Mouse (Mus musculus) myocyte (in vitro differentiated cells): Measurements from ENCODE around the gene Mapkapk5. TPM values are rescaled to one million over a fixed set of nuclear protein-coding genes. Genes with fewer than 3 reads are reported as not detected.

ENCODE experiments used
- H3K27me3 ChIP-seq: one replicate; pipeline ENCODE4 v1.6.1; 2011; ENCODE audit not compliant: control insufficient read depth, insufficient read depth, insufficient read length
- H3K36me3 ChIP-seq: one replicate; pipeline ENCODE4 v1.6.1; 2011; ENCODE audit not compliant: control insufficient read depth, insufficient read depth
- H3K4me2 ChIP-seq: one replicate; pipeline ENCODE4 v1.6.1; 2011; ENCODE audit warnings: low read depth, control low read depth
- H3K4me3 ChIP-seq: one replicate; pipeline ENCODE4 v1.5.1; 2011; ENCODE audit warnings: mild to moderate bottlenecking, control low read depth, moderate library complexity
- H3K79me2 ChIP-seq: one replicate; pipeline ENCODE4 v1.6.1; 2011; ENCODE audit not compliant: control insufficient read depth, insufficient read depth
- H3ac ChIP-seq: one replicate; pipeline ENCODE4 v1.6.1; 2011; ENCODE audit not compliant: control insufficient read depth, insufficient read length
- CEBPB ChIP-seq: IDR thresholded peaks from 2 replicates; pipeline ENCODE4 v1.6.1; 2011; ENCODE audit warnings: mild to moderate bottlenecking, moderate library complexity; ENCODE audit not compliant: poor library complexity, insufficient read depth, severe bottlenecking
- E2F4 ChIP-seq: IDR thresholded peaks from one replicate; pipeline ENCODE4 v1.6.1; 2011; ENCODE audit warnings: mild to moderate bottlenecking, control low read depth, moderate library complexity; ENCODE audit not compliant: insufficient read depth
- MAX ChIP-seq: IDR thresholded peaks from one replicate; pipeline ENCODE4 v1.6.1; 2011; ENCODE audit warnings: low read depth, mild to moderate bottlenecking, control low read depth
- MYOD1 ChIP-seq, 3 experiments: IDR thresholded peaks; one replicate each; pipeline ENCODE4 v1.6.1; 2011; ENCODE audit warnings: control low read depth in 2 of 3, low read depth in 2 of 3, mild to moderate bottlenecking in 2 of 3, moderate library complexity in 1 of 3; ENCODE audit not compliant: insufficient read length in 2 of 3, control insufficient read depth in 1 of 3
- MYOG ChIP-seq, 3 experiments: IDR thresholded peaks; one replicate each; pipeline ENCODE4 v1.6.1; 2011; ENCODE audit warnings: control low read depth in 2 of 3, low read depth in 2 of 3, mild to moderate bottlenecking in 2 of 3; ENCODE audit not compliant: insufficient read length in 2 of 3, control insufficient read depth in 1 of 3, insufficient read depth in 1 of 3
- POLR2A ChIP-seq: IDR thresholded peaks from one replicate; pipeline ENCODE4 v1.6.1; 2011; ENCODE audit warnings: low read depth, mild to moderate bottlenecking, control low read depth, moderate library complexity; ENCODE audit not compliant: insufficient read length
- POLR2AphosphoS2 ChIP-seq: IDR thresholded peaks from one replicate; pipeline ENCODE4 v1.6.1; 2011; ENCODE audit warnings: low read depth, control low read depth; ENCODE audit not compliant: insufficient read length
- REST ChIP-seq: IDR thresholded peaks from one replicate; pipeline ENCODE4 v1.6.1; 2011; ENCODE audit warnings: mild to moderate bottlenecking, control low read depth, moderate library complexity; ENCODE audit not compliant: insufficient read depth, insufficient read length
- SRF ChIP-seq: IDR thresholded peaks from one replicate; pipeline ENCODE4 v1.6.1; 2011; ENCODE audit warnings: low read depth; ENCODE audit not compliant: control insufficient read depth, insufficient read length
- TCF12 ChIP-seq: IDR thresholded peaks from one replicate; pipeline ENCODE4 v1.6.1; 2011; ENCODE audit warnings: mild to moderate bottlenecking, control low read depth; ENCODE audit not compliant: poor library complexity, insufficient read depth, severe bottlenecking
- TCF3 ChIP-seq: IDR thresholded peaks from one replicate; pipeline ENCODE4 v1.6.1; 2011; ENCODE audit warnings: low read depth, control low read depth; ENCODE audit not compliant: insufficient read length
- USF1 ChIP-seq: IDR thresholded peaks from one replicate; pipeline ENCODE4 v1.6.1; 2011; ENCODE audit warnings: low read depth, mild to moderate bottlenecking, control low read depth, moderate library complexity
- polyA plus RNA-seq: library from polyadenylated mRNA; unstranded; fragments of >200 nt; fragmentation: generic; extraction: Trizol; gene quantifications from one replicate; pipeline ENCODE4 v1.2.1, GENCODE M21; 2012; ENCODE audit warnings: missing spikeins

Mapkapk5 gene
- polyA plus RNA-seq, 1 experiment, result 100 TPM

- Histone ChIP-seq H3K27me3 (no peaks in the 10 kb centered on the region), H3K79me2 (no peaks in the 10 kb centered on the region), H3K36me3 (no peaks in the 10 kb centered on the region), H3ac (no peak overlapping the region), H3K4me2 (no peak overlapping the region), H3K4me3 (no peak overlapping the region)
- TF ChIP-seq POLR2A (no peak), E2F4 (no peak), MYOG (IDR thresholded peaks at IDR 0.05; ENCODE audit: control insufficient read depth in 1 of 3, insufficient read depth in 1 of 3, insufficient read length in 2 of 3, low read depth in 2 of 3) (no peak), MYOD1 (IDR thresholded peaks at IDR 0.05; ENCODE audit: control insufficient read depth in 1 of 3, insufficient read length in 2 of 3, low read depth in 2 of 3) (no peak), POLR2AphosphoS2 (no peak), TCF12 (no peak), USF1 (no peak), CEBPB (no peak)
Observed at GRCm38 (mm10) chr5:121574145-121574544, 28.4 kb upstream of the Mapkapk5 start.

DNA sequence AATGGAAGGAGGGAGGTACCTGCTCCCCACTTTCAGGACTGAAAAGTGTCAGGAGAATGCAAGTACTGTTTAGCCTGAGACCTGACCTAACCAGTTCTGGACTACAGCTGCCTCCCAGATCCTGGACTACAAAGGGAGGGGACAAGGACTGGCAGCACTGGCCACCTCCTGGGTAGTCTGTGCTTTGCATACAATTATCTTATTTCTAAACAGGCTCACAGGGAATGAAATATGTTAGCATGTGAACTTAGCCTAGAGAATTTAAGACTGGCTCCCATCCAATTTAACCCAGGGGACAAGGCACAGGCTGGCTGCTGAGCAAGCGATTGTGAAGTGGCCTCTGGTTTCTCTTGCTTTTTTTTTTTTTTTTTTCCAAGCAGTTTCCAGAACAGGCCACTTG is 25.1 kb upstream of the Mapkapk5 start:
- Histone ChIP-seq H3K79me2 (no peaks in the 10 kb centered on the region), H3K36me3 (no peaks in the 10 kb centered on the region), H3K4me3 (no peak overlapping the region), H3ac (no peak overlapping the region), H3K27me3 (no peaks in the 10 kb centered on the region), H3K4me2 (no peak overlapping the region)
- no peak for TF ChIP-seq USF1
- no peak for TF ChIP-seq SRF
- no peak for TF ChIP-seq E2F4
- TF ChIP-seq CEBPB, result no peak
- no peak for TF ChIP-seq MYOD1 (IDR thresholded peaks at IDR 0.05; ENCODE audit: control insufficient read depth in 1 of 3, insufficient read length in 2 of 3, low read depth in 2 of 3)
- TF ChIP-seq POLR2A, result no peak
- no peak for TF ChIP-seq TCF3
- no peak for TF ChIP-seq MYOG (IDR thresholded peaks at IDR 0.05; ENCODE audit: control insufficient read depth in 1 of 3, insufficient read depth in 1 of 3, insufficient read length in 2 of 3, low read depth in 2 of 3)

DNA sequence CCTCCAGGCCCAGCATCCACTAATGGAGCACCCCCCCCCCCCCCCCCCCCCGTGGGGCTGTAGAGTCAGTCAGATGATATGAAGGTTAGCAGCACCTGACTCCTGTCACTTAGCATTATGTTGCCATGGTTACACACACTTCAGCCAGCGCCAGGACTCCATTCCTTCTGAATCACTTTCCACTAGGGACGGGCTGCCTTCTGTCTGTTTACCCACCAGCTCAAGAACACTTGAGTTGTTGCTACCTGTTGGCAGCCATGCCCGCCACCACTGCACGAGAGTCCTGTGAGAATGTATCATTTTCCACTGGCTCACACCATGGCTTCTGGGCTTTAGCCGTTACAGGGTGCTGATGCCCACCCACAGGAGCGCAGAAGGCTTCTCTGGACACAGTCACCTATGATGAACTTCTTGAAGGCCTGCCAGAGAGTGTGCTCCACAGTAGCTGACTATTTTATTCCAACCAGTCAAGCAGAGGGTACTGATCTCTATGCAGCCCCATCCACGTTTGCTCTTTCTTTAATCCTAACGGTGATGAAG is 24.2 kb upstream of the Mapkapk5 start:
- no peak for TF ChIP-seq CEBPB
- TF ChIP-seq MYOD1 (IDR thresholded peaks at IDR 0.05; ENCODE audit: control insufficient read depth in 1 of 3, insufficient read length in 2 of 3, low read depth in 2 of 3), result no peak
- no peak for TF ChIP-seq TCF12
- TF ChIP-seq SRF, result no peak
- TF ChIP-seq TCF3, result no peak
- TF ChIP-seq POLR2A, result no peak
- no peak for TF ChIP-seq REST
- TF ChIP-seq POLR2AphosphoS2, result no peak
- no peak for TF ChIP-seq MYOG (IDR thresholded peaks at IDR 0.05; ENCODE audit: control insufficient read depth in 1 of 3, insufficient read depth in 1 of 3, insufficient read length in 2 of 3, low read depth in 2 of 3)
- no peak for TF ChIP-seq MAX
- TF ChIP-seq USF1, result no peak
- no peak for TF ChIP-seq E2F4
- no peaks in the 10 kb centered on the region for H3K36me3 ChIP-seq
- no peak overlapping the region for H3K4me2 ChIP-seq
- no peak overlapping the region for H3K4me3 ChIP-seq
- no peak overlapping the region for H3ac ChIP-seq
- H3K79me2 ChIP-seq, result no peaks in the 10 kb centered on the region
- H3K27me3 ChIP-seq, result no peaks in the 10 kb centered on the region

- Histone ChIP-seq H3K79me2 (no peaks in the 10 kb centered on the region), H3ac (no peak overlapping the region), H3K4me2 (no peak overlapping the region), H3K27me3 (no peaks in the 10 kb centered on the region), H3K4me3 (no peak overlapping the region), H3K36me3 (no peaks in the 10 kb centered on the region)
- TF ChIP-seq TCF12 (no peak), POLR2AphosphoS2 (no peak), MAX (no peak), CEBPB (no peak), USF1 (no peak), MYOG (IDR thresholded peaks at IDR 0.05; ENCODE audit: control insufficient read depth in 1 of 3, insufficient read depth in 1 of 3, insufficient read length in 2 of 3, low read depth in 2 of 3) (no peak), MYOD1 (IDR thresholded peaks at IDR 0.05; ENCODE audit: control insufficient read depth in 1 of 3, insufficient read length in 2 of 3, low read depth in 2 of 3) (no peak)
Observed at GRCm38 (mm10) chr5:121566035-121566681, 20.5 kb upstream of the Mapkapk5 start.

DNA sequence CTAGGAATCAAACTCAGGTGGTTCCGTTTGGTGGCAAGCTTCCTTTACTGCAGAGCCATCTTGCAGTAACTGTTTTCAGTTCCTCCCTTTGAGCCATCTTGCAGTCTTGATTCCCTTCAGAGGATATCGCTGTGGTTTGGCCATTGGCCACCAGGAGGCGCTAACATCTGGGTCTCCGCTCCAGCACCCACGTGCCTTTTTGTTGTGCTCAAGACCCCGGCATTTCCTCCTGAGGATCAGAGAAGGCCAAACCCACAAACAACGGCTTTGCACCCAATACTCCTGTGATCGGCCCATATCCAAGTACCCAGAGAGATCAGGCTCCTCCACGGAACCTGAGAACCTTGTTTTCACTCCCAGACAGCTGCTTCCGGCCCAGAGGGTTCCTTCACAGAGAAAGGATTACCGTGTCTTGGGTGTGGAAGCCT is 18.8 kb upstream of the Mapkapk5 start:
- no peaks in the 10 kb centered on the region for H3K79me2 ChIP-seq
- H3K36me3 ChIP-seq, result no peaks in the 10 kb centered on the region
- no peaks in the 10 kb centered on the region for H3K27me3 ChIP-seq
- no peak overlapping the region for H3ac ChIP-seq
- TF ChIP-seq MYOD1 (IDR thresholded peaks at IDR 0.05; ENCODE audit: control insufficient read depth in 1 of 3, insufficient read length in 2 of 3, low read depth in 2 of 3), result peak in 1 of 3 experiments; percentile 45
- TF ChIP-seq USF1, result peak; percentile 75
- TF ChIP-seq MAX, result no peak
- H3K4me2 ChIP-seq, result peak overlapping the region; percentile 76
- H3K4me3 ChIP-seq, result no peak overlapping the region
